Comparison of ENCODE assay signal across 18 mouse cellular contexts in the genomic region with DNA sequence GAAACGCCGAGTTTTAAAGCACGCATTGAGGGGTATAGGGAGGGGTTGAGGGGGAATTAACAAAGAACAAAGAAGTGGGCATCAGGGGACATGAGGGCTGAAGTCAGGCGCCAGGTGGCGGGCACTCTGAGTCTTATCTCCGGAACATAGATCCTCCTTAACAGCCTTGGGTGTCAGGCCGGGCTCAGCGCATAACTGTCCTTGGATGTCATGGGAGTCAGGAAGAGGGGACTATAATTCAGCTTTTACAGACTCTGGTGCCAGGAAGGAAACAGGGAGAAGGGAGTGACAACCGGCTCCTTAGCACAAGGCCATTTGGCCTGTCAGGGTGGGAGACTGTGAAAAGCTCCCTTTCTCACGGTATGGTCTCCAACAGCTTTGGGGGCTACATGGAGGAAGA. TPM values are rescaled to one million over a fixed set of nuclear protein-coding genes. Genes with fewer than 3 reads are reported as not detected.
A peak's percentile ranks its signal among the peaks of the same experiment; 100 is the strongest.
DNase-seq lines count a peak whose midpoint lies in the region.
"Had no signal": no experiment of that assay in that cellular context is flagged by ENCODE, and none has a peak within 500 bp of the region (broad histone marks: within the 10 kb centered on the region; RNA-seq: fewer than 3 reads in every experiment).

No protein-coding gene starts in this region.

- DNase-seq in adrenal gland, adult 8-10 months = peak; percentile 27
- DNase-seq in adrenal gland, postnatal 25 days = no peak
- peak; percentile 83 for DNase-seq in heart, adult 11 months
- no peak for DNase-seq in heart, postnatal 4 days
- DNase-seq in kidney, adult 11 months = peak; percentile 46
- DNase-seq in kidney, postnatal 36 days = no peak
- peak; percentile 46 for DNase-seq in kidney, adult 9 months
- DNase-seq in kidney, postnatal 10 days = no peak
- DNase-seq: adrenal gland, adult 2 months; adrenal gland, postnatal 36 days; B cell, adult 2 months; cerebellum, adult 11-12 months; cerebellum, adult 2 months; cerebellum, adult 9-10 months; cerebellum, postnatal 10 days; cerebellum, postnatal 25 days; forebrain, postnatal 0 days had no signal

RNA-seq across cellular contexts. Expression of a gene that starts 6.2 kb away (rescaled TPM):
- 10 to 100 TPM in 3 of 4 experiments, 1 to 10 TPM in 1; 9.6 to 18.3 (median 13.7) TPM for total RNA-seq in adrenal gland, adult 8-10 months (2022)
- total RNA-seq in adrenal gland, postnatal 25 days (2021) = 2.4 and 3.5 TPM in 2 replicates
- under 1 TPM; 0.38 to 0.54 TPM for total RNA-seq in heart, postnatal 4 days (2021)
- total RNA-seq: forebrain, postnatal 0 days had no signal

RNA-seq across cellular contexts. Expression of a gene that starts 18.5 kb away (rescaled TPM):
- total RNA-seq in adrenal gland, adult 8-10 months (2022) = 10 to 100 TPM; 13.9 to 22.5 (median 16.9) TPM
- 10.5 and 16.2 TPM in 2 replicates for total RNA-seq in adrenal gland, postnatal 25 days (2021)
- 10 to 100 TPM; 11.6 to 11.8 TPM for total RNA-seq in heart, postnatal 4 days (2021)

RNA-seq across cellular contexts. Expression of a gene that starts 25.6 kb away (rescaled TPM):
- 10 to 100 TPM in 3 of 4 experiments, 1 to 10 TPM in 1; 7.4 to 18.7 (median 11.0) TPM for total RNA-seq in adrenal gland, adult 8-10 months (2022)
- 12.9 and 15.5 TPM in 2 replicates for total RNA-seq in adrenal gland, postnatal 25 days (2021)
- total RNA-seq in heart, postnatal 4 days (2021) = 10 to 100 TPM; 12.9 to 19.4 TPM
- total RNA-seq: G1E had no signal

RNA-seq across cellular contexts. Expression of a gene that starts 46.1 kb away (rescaled TPM):
- under 1 TPM in 3 of 4 experiments, not detected in 1; 0.28 to 0.83 (median 0.52) TPM for total RNA-seq in adrenal gland, adult 8-10 months (2022)
- total RNA-seq in adrenal gland, postnatal 25 days (2021) = 0.33 TPM in 1 of 2 replicates, not detected in the other
- total RNA-seq in heart, postnatal 4 days (2021) = not detected
- total RNA-seq: forebrain, postnatal 0 days had no signal

RNA-seq across cellular contexts. Expression of a gene that starts 46.1 kb away (rescaled TPM):
- 1 to 10 TPM; 1.9 to 6.3 (median 3.6) TPM for total RNA-seq in adrenal gland, adult 8-10 months (2022)
- 6.7 and 6.9 TPM in 2 replicates for total RNA-seq in adrenal gland, postnatal 25 days (2021)
- 1 to 10 TPM; 7.1 to 7.2 TPM for total RNA-seq in heart, postnatal 4 days (2021)
- total RNA-seq: forebrain, postnatal 0 days; G1E had no signal

Comparison
In these comparisons a context has a peak if more than half of its experiments do, and no peak if none do; other contexts are left out.
1. DNase-seq: peak in adrenal gland, adult 8-10 months (single experiment), heart, adult 11 months (single experiment), kidney, adult 11 months (single experiment) and kidney, adult 9 months (single experiment); none in adrenal gland, postnatal 25 days (single experiment), heart, postnatal 4 days (single experiment), kidney, postnatal 36 days (0 of 2) and kidney, postnatal 10 days (single experiment).